Mouse (Mus musculus) thymus, adult 2 months (tissue): Measurements from ENCODE around the gene Shroom3. TPM values are rescaled to one million over a fixed set of nuclear protein-coding genes. Genes with fewer than 3 reads are reported as not detected.

ENCODE experiments used
- DNase-seq: peaks from one replicate; pipeline ENCODE4 v3.0.0; 2021
- H3K27ac ChIP-seq: fragments of 200-500 bp; 2 replicates; pipeline ENCODE4 v1.5.1; 2012; ENCODE audit warnings: low read length, control low read depth; ENCODE audit not compliant: control insufficient read depth, insufficient read depth
- H3K27me3 ChIP-seq: fragments of 200-500 bp; 2 replicates; pipeline ENCODE4 v1.6.1; 2012; ENCODE audit warnings: mild to moderate bottlenecking, low read length, moderate library complexity, mixed read lengths; ENCODE audit not compliant: control insufficient read depth, insufficient read depth
- H3K36me3 ChIP-seq: fragments of 200-500 bp; 2 replicates; pipeline ENCODE4 v1.6.1; 2012; ENCODE audit warnings: mild to moderate bottlenecking, low read length, moderate library complexity; ENCODE audit not compliant: control insufficient read depth, insufficient read depth
- H3K4me1 ChIP-seq: fragments of 200-500 bp; replicated peaks from 2 replicates; pipeline ENCODE4 v1.6.1; 2012; ENCODE audit warnings: low read length; ENCODE audit not compliant: control insufficient read depth, insufficient read depth
- H3K4me3 ChIP-seq: fragments of 200-500 bp; 2 replicates; pipeline ENCODE4 v1.5.1; 2012; ENCODE audit warnings: mild to moderate bottlenecking, low read length, control low read depth, moderate library complexity; ENCODE audit not compliant: control insufficient read depth, insufficient read depth
- CTCF ChIP-seq: fragments of 200-500 bp; IDR thresholded peaks from 2 replicates; pipeline ENCODE4 v1.5.1; 2012; ENCODE audit warnings: mild to moderate bottlenecking, control low read depth, low read length, moderate library complexity, borderline replicate concordance; ENCODE audit not compliant: control insufficient read depth, poor library complexity, insufficient read depth; ENCODE audit errors: extremely low read depth
- POLR2A ChIP-seq: fragments of 200-500 bp; IDR thresholded peaks from 2 replicates; pipeline ENCODE4 v1.6.1; 2012; ENCODE audit warnings: mild to moderate bottlenecking, low read length, control low read depth, moderate library complexity; ENCODE audit not compliant: control insufficient read depth, poor library complexity, insufficient read depth; ENCODE audit errors: extremely low read depth
- WGBS: fragments of 180-500 bp; shearing (Covaris S2); methylation state at CpG from one replicate; pipeline ENCODE4 v1.1.7; 2018; 5-methylcytosine and 5-hydroxymethylcytosine counted together
- polyA plus RNA-seq: library from polyadenylated mRNA; depleted of rRNA; stranded (reverse); fragments of >200 nt; gene quantifications from 2 replicates; pipeline ENCODE4 v1.2.3, GENCODE M21; 2012

The Shroom3 gene
- polyA plus RNA-seq, 1 experiment: 4.0 TPM

DNA sequence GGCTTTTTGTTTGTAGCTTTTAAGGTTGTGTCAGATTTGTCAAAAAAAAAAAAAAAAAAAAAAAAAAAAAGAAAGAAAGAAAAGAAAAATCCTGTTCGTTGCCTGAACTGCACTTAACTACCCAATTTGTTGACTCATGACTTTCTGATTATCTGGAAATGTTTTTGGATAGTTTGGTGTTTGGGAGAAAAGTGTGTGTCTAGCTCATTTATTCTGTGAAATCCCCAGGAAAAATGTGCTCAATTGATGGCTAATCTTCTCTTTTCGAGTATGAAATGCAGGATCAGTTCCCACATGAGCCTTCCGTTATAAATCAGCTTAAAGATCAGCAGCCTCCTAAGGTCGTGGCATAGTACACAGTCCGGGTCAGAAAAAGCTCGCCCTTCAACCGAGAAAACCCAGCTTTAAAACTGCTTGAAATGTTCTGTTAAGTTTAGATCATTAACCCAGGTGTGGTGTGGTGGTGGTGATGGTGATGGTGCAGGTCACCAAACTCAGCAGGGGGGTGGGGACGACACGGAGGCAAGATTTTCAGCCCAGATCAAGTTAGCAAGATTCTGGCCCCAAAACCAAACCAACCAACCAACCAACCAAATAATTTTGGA is 738 bp downstream of the Shroom3 start:
- Histone ChIP-seq H3K4me1 (no peaks in the 10 kb centered on the region), H3K27me3 (peaks cover 12% of the 10 kb centered on the region; the same call in 1 of the 2 replicates), H3K36me3 (no peaks in the 10 kb centered on the region), H3K4me3 (no peak overlapping the region), H3K27ac (no peak overlapping the region)
- TF ChIP-seq POLR2A: no peak
- no peak for TF ChIP-seq CTCF
- DNase-seq: no peak
- 68% methylated on average over 9 of the region's 9 CpGs for WGBS

DNA sequence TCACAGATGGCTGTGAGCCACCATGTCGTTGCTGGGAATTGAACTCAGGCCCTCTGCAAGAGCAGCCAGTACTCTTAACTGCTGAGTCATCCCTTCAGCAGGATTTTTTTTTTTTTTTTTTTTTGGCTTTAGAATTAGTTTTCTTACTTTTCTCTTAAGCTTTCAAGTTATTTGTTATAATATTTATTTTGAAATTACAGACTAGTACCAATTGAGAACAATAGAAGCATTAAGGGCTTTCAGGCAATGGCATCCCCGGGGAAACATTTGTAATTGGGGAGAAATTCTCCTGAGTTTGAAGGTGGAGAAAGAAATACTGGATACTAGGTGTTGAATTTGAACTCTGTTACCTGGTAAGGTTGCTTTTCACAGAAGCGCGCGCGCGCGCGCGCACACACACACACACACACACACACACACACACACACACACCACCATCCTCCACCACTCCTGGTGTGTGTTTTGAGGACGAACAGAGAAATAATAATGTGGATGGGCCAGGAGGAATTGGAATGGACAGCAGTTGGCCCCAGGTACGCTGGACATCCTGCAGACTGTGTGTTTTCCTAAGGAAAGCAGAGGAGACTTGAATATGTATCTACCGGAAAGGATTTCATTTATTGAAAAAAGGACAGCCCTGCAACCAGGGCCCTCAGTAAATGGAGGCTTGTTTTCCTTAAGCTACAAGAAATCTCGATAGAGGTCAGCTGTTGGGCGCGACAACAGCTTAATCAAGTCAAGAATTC is 1.7 kb downstream of the Shroom3 start:
- Histone ChIP-seq H3K4me3 (no peak overlapping the region), H3K4me1 (no peaks in the 10 kb centered on the region), H3K27me3 (peaks cover 12% of the 10 kb centered on the region; the same call in 1 of the 2 replicates), H3K36me3 (no peaks in the 10 kb centered on the region), H3K27ac (no peak overlapping the region)
- 95% methylated on average over 16 of the region's 16 CpGs for WGBS
- TF ChIP-seq POLR2A (no peak), CTCF (no peak)
- no peak for DNase-seq

DNA sequence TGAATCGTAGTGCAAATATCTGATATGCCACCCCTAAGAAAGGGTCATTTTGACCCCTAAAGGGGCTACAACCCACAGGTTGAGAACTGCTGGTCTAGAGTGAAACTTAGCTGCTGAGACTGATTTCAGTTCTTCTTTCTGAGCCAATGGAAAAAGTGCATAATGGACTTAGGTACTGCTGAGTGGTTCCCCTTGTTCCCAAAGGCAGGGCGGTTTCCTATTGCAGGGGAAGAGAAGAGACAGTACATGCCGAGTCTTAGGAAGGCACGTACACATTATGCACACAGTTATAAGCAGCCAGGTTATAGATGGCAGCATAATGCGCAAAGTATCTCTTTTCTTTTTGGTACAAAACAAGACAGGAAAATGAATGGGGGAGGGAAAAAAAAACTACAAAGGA is 4.9 kb downstream of the Shroom3 start:
- no peaks in the 10 kb centered on the region for H3K36me3 ChIP-seq
- TF ChIP-seq CTCF: no peak
- TF ChIP-seq POLR2A: no peak
- DNase-seq: no peak
- no peaks in the 10 kb centered on the region for H3K4me1 ChIP-seq
- H3K4me3 ChIP-seq: no peak overlapping the region
- no peak overlapping the region for H3K27ac ChIP-seq
- peaks cover 5% of the 10 kb centered on the region; the same call in 1 of the 2 replicates for H3K27me3 ChIP-seq
- WGBS: 85% methylated on average over 5 of the region's 5 CpGs

DNA sequence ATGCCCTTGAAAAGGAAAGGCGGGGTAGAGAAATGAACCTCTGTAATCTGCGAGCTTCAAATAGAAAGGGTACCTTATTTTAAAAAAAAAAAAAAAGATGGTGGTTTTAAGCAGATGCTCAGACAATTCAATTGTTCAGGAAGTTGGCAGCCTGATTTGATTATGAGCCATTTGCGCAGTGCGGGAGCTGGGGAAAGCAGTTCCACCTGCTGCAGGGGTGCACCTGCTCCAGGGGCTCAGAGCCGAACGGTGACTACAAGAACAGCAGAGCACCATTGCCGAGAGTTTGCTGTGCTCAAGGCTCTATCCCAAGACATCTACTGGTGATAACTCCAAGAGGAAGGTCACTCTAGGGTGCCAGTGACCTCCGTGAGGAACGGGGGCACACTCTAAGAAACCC is 5.3 kb downstream of the Shroom3 start:
- WGBS: 93% methylated on average over 9 of the region's 9 CpGs
- Histone ChIP-seq H3K27ac (no peak overlapping the region), H3K4me1 (no peaks in the 10 kb centered on the region), H3K4me3 (no peak overlapping the region), H3K27me3 (peaks cover under 1% of the 10 kb centered on the region; the same call in 1 of the 2 replicates), H3K36me3 (no peaks in the 10 kb centered on the region)
- TF ChIP-seq CTCF: no peak
- TF ChIP-seq POLR2A: no peak
- no peak for DNase-seq

DNA sequence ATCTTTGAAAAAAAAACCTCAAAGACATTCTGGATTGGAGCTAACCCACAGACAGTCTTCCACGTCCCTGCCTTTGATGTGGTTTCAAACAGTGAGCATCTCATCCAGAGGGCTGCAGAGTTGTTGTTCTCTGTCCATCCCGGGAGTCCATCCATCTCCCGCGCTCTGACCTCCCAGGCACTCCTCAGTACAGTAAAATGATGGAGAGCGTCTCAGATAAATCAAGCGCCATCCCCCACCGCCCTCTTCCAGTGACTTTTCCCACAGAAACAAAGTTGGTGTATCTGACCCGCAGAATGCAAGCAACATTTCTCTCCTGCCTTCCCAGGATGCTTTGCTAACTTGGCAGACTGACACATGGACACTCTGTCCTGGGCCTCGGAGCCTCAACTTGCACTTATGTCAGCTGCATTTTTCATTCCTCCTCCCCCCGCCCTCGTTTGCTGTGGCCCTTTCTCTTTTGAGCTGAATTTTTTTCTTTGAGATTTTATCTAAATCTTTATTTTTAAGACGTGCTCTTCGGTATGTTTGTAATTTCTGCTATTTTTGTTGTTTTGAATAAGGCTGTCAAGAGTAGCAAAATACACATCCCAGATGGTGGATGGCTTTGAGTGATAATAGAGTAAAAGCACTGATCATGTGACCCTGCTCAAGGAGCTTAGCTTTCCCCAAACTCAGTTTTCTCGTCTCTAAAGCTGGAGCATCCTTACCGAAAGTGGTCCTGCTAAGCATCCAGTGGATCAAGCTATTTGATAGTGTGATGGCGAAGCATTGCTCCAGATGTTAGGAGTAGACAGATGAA is 9.2 kb downstream of the Shroom3 start:
- no peak overlapping the region for H3K27ac ChIP-seq
- 80% methylated on average over 16 of the region's 16 CpGs for WGBS

DNA sequence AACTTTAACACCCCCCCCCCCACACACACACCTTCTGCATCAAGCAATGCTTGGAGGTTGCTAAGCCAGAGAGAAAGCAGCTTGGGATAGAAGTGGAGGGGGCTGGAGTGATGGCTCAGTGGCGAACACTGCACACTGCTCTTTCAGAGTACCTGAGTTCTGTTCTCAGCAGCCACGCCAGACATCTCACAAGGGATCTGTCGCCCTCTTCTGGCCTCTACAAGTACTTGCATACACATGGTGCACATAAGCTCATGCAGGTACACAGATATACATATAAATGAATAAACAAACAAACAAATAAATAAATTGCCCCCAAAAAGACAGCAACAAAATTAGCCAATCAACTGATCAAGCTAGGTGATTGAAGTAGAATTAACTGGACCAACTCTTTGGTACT is 10.5 kb downstream of the Shroom3 start:
- Histone ChIP-seq H3K27me3 (no peaks in the 10 kb centered on the region; the same call in 1 of the 2 replicates), H3K27ac (no peak overlapping the region), H3K4me3 (no peak overlapping the region), H3K4me1 (no peaks in the 10 kb centered on the region), H3K36me3 (no peaks in the 10 kb centered on the region)
- WGBS: 90% methylated on average over 3 of the region's 3 CpGs
- DNase-seq: no peak
- no peak for TF ChIP-seq CTCF

More for the DNA sequence above, 9.2 kb downstream of the Shroom3 start:
- Histone ChIP-seq H3K36me3 (no peaks in the 10 kb centered on the region), H3K4me3 (no peak overlapping the region), H3K27me3 (no peaks in the 10 kb centered on the region), H3K4me1 (no peaks in the 10 kb centered on the region)
- TF ChIP-seq POLR2A (no peak), CTCF (no peak)
- DNase-seq: no peak
